ENCODE assay signal across 8 mouse cellular contexts in the genomic region with DNA sequence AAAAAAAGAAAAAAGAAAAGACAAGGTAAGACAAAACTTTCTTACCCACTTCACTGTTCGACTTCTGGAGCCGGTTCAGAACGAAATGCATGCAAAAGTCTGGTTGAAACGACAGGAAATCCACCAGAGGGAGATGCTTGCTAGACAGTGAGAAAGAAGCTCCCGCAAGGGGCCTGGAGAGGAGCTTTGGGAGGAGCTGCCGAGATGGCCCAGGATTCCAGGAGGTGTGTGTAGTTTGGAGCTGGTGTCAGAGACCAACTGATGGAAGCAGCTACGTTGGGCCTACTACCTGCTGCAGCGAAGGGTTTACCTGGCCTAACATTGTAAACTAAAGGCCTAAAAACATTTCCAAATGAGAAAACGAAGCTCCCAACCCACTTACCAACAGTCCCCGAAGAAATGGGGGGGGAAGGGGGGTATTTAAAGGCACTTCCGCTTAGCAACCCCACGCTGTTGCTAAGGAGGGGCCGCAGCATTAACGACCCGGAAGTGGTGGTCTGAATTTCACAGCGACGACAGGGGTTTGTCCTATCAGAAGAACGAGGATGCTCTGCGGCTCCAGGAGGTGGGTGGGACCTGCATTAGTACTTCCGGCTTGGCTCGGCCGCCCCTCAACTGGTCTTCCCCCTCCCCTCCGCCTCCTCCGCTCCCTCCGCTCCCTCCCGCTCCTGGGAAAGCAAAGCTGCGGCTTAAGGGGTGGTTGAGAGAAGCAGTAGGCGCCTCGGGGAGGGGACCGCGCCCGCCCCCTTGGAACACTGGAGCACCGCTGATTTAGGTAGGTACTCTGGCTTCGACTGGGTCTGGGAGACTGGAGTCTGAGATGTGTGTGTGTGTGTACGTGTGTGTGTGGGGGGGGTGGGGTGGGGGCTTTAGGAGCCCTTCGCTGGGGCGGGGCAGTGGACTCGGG. TPM values are rescaled to one million over a fixed set of nuclear protein-coding genes. Genes with fewer than 3 reads are reported as not detected.
DNase-seq lines count a peak whose midpoint lies in the region; ATAC-seq lines count a peak whose summit lies in the region.

A gene (minus strand): TSS at position 401 of the 907 bp plus-strand sequence.
A gene (plus strand): TSS at position 531 of the 907 bp plus-strand sequence.

- no peaks in the 10 kb centered on the region for H3K4me1 ChIP-seq in brown adipose tissue, adult 24 weeks (ENCODE audit: control insufficient read depth, insufficient read depth, insufficient read length, low read length)
- peaks cover 18% of the 10 kb centered on the region for H3K4me1 ChIP-seq in heart, embryonic 13.5 days
- peaks cover 28% of the 10 kb centered on the region for H3K4me1 ChIP-seq in liver, embryonic 12.5 days
- peaks cover 6% of the 10 kb centered on the region; the same call in 1 of the 2 replicates for H3K4me1 ChIP-seq in stomach, embryonic 15.5 days

- peaks cover 22% of the 10 kb centered on the region for H3K36me3 ChIP-seq in heart, embryonic 13.5 days
- peaks cover 28% of the 10 kb centered on the region for H3K36me3 ChIP-seq in liver, embryonic 12.5 days
- H3K36me3 ChIP-seq in stomach, embryonic 15.5 days, result peaks cover under 1% of the 10 kb centered on the region; the same call in 1 of the 2 replicates

- H3K9me3 ChIP-seq in heart, embryonic 13.5 days, result no peaks in the 10 kb centered on the region
- H3K9me3 ChIP-seq in liver, embryonic 12.5 days (replicated peaks), result no peaks in the 10 kb centered on the region
- H3K9me3 ChIP-seq in stomach, embryonic 15.5 days, result no peaks in the 10 kb centered on the region

- peak within 1 kb of the TSS; percentile 49 for H3K27ac ChIP-seq in brown adipose tissue, adult 24 weeks (replicated peaks; ENCODE audit: low read depth, low read length)
- peak within 1 kb of the TSS; percentile 93 for H3K27ac ChIP-seq in heart, embryonic 13.5 days (replicated peaks)
- H3K27ac ChIP-seq in liver, embryonic 12.5 days, result peak within 1 kb of the TSS; percentile 89
- H3K27ac ChIP-seq in stomach, embryonic 15.5 days, result peak within 1 kb of the TSS; percentile 92

- DNase-seq in CD4-positive, CD25-positive, alpha-beta regulatory T cell, adult 2 months (ENCODE audit: low read depth, low spot score), result peak; percentile 96
- DNase-seq in fat pad, adult 2 months (ENCODE audit: extremely low read depth, low read depth, low spot score), result peak; percentile 93
- peak; percentile 96 for DNase-seq in kidney, postnatal 10 days
- peak; percentile 88 to 90 for DNase-seq in natural killer cell, adult 2 months (ENCODE audit: low spot score in 2 of 2)

- H3K4me3 ChIP-seq in brown adipose tissue, adult 24 weeks (ENCODE audit: insufficient read depth, low read depth, low read length), result peak within 1 kb of the TSS; percentile 80
- peak within 1 kb of the TSS; percentile 88 for H3K4me3 ChIP-seq in heart, embryonic 13.5 days
- H3K4me3 ChIP-seq in liver, embryonic 12.5 days, result peak within 1 kb of the TSS; percentile 91
- H3K4me3 ChIP-seq in stomach, embryonic 15.5 days (replicated peaks), result peak within 1 kb of the TSS; percentile 77

- H3K4me2 ChIP-seq in heart, embryonic 13.5 days, result peak within 1 kb of the TSS; percentile 90
- H3K4me2 ChIP-seq in liver, embryonic 12.5 days, result peak within 1 kb of the TSS; percentile 86
- H3K4me2 ChIP-seq in stomach, embryonic 15.5 days, result peak within 1 kb of the TSS; percentile 80

- peak within 1 kb of the TSS; percentile 94 for H3K9ac ChIP-seq in heart, embryonic 13.5 days
- H3K9ac ChIP-seq in liver, embryonic 12.5 days, result peak within 1 kb of the TSS; percentile 89
- peak within 1 kb of the TSS; percentile 73 for H3K9ac ChIP-seq in stomach, embryonic 15.5 days

- H3K27me3 ChIP-seq in heart, embryonic 13.5 days (replicated peaks), result no peaks in the 10 kb centered on the region
- no peaks in the 10 kb centered on the region for H3K27me3 ChIP-seq in liver, embryonic 12.5 days (replicated peaks)
- H3K27me3 ChIP-seq in stomach, embryonic 15.5 days (replicated peaks), result no peaks in the 10 kb centered on the region

- 1% methylated on average over 37 of the region's 38 CpGs for WGBS in heart, embryonic 13.5 days
- under 1% methylated on average over 38 of the region's 38 CpGs for WGBS in liver, embryonic 12.5 days (ENCODE audit: insufficient replicate concordance)
- under 1% methylated on average over 38 of the region's 38 CpGs for WGBS in stomach, embryonic 15.5 days

- ATAC-seq in heart, embryonic 13.5 days (ENCODE audit: extremely low read depth, insufficient number of reproducible peaks, low FRiP score, low TSS enrichment), result peak; percentile 99
- ATAC-seq in liver, embryonic 12.5 days, result peak; percentile 96
- ATAC-seq in stomach, embryonic 15.5 days (ENCODE audit: insufficient read depth, low FRiP score, low read depth), result peak; percentile 98

RNA-seq across cellular contexts. Expression of the first gene that starts in this region (rescaled TPM):
- polyA plus RNA-seq in brown adipose tissue, adult 24 weeks (2012; ENCODE audit: insufficient read depth, insufficient read length, missing spikeins), result 16.4 and 18.9 TPM in 2 replicates
- polyA plus RNA-seq in heart, embryonic 13.5 days (2015; fragmentation: Nextera tagmentation; extraction: Ambion mirVana), result 21.3 and 22.4 TPM in 2 replicates
- polyA plus RNA-seq in liver, embryonic 12.5 days (2016; fragmentation: Nextera tagmentation; extraction: Ambion mirVana), result 17.4 and 18.3 TPM in 2 replicates
- 25.8 and 26.8 TPM in 2 replicates for polyA plus RNA-seq in stomach, embryonic 15.5 days (2015; fragmentation: Nextera tagmentation; extraction: Ambion mirVana)

RNA-seq across cellular contexts. Expression of the second gene that starts in this region (rescaled TPM):
- polyA plus RNA-seq in brown adipose tissue, adult 24 weeks (2012; ENCODE audit: insufficient read depth, insufficient read length, missing spikeins), result 3.8 and 6.7 TPM in 2 replicates
- 12.0 and 12.5 TPM in 2 replicates for polyA plus RNA-seq in heart, embryonic 13.5 days (2015; fragmentation: Nextera tagmentation; extraction: Ambion mirVana)
- polyA plus RNA-seq in liver, embryonic 12.5 days (2016; fragmentation: Nextera tagmentation; extraction: Ambion mirVana), result 7.1 and 7.4 TPM in 2 replicates
- polyA plus RNA-seq in stomach, embryonic 15.5 days (2015; fragmentation: Nextera tagmentation; extraction: Ambion mirVana), result 12.9 and 14.5 TPM in 2 replicates

Comparison
In these comparisons a context has a peak if more than half of its experiments do, and no peak if none do; other contexts are left out.
1. Peak in every context shown above with its lines: DNase-seq, ATAC-seq, H3K4me3 ChIP-seq and H3K27ac ChIP-seq.